ENCODE assay signal across 9 mouse cellular contexts in the genomic region with DNA sequence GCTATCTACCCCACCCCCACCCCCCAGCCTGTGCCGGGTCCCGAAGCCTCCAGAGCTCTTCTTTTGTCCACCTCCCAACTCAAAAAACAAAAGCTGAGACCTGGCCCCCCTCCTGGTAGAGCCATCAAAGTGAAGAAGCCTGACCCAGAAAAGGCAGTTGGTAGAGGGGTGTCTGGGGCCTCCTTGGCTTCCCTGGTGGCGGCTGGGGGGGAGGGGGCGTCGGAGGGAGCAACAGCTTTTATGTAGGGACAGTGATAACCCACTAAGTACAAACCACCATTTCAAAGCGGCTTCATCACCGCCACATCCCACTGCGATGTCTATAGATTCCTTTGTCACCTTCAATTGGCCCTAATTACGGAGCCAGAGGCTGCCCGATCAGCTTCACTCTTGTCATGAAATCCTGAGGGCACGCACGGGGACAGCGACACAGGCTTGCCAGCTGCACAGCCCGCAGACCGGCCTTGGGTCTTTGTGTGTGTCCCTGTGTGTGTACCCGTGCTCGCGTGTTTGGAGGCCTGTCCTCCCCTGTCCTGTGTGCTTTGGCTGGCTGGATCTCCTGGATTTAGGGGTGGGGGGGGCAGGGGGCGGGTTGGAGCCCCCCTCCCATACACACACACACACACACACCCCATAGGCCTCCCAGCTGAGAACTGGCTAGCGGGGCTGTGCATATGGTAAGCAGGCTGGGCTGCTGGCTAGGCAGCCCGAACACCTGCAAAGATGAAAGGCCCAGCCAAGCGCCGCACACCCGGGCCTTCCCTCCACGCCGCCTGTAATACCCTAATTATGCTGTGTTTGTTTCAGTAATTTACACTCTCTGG.
A peak's percentile ranks its signal among the peaks of the same experiment; 100 is the strongest.
DNase-seq lines count a peak whose midpoint lies in the region; ATAC-seq and TF ChIP-seq lines count a peak whose summit lies in the region.
"Had no signal": no experiment of that assay in that cellular context is flagged by ENCODE, and none has a peak within 500 bp of the region (broad histone marks: within the 10 kb centered on the region; RNA-seq: fewer than 3 reads in every experiment).

No protein-coding gene starts in this region.

- H3K9me3 ChIP-seq in heart, embryonic 16.5 days (replicated peaks; ENCODE audit: control insufficient read depth, low read length) = no peaks in the 10 kb centered on the region
- H3K9me3 ChIP-seq in hindbrain, embryonic 15.5 days = no peaks in the 10 kb centered on the region

- H3K27ac ChIP-seq in heart, embryonic 16.5 days (ENCODE audit: low read length) = peak overlapping the region; percentile 44; the same call in 1 of the 2 replicates
- no peak overlapping the region for H3K27ac ChIP-seq in heart, adult 2 months
- H3K27ac ChIP-seq in hindbrain, embryonic 15.5 days (replicated peaks) = peak overlapping the region; percentile 76

- no peaks in the 10 kb centered on the region for H3K36me3 ChIP-seq in heart, embryonic 16.5 days (ENCODE audit: control insufficient read depth, insufficient read depth)
- H3K36me3 ChIP-seq in heart, adult 2 months (ENCODE audit: control insufficient read depth, insufficient read depth, low read length) = no peaks in the 10 kb centered on the region
- no peaks in the 10 kb centered on the region for H3K36me3 ChIP-seq in hindbrain, embryonic 15.5 days

- no peak overlapping the region; the same call in 1 of the 2 replicates for H3K9ac ChIP-seq in heart, embryonic 16.5 days (ENCODE audit: low read length)
- no peak overlapping the region for H3K9ac ChIP-seq in heart, adult 2 months (ENCODE audit: low read depth, low read length)
- H3K9ac ChIP-seq in hindbrain, embryonic 15.5 days = no peak overlapping the region

- intact Hi-C loops in heart, adult 2 months (cut with DNase I) = no loop called here

- no peak for ATAC-seq in heart, embryonic 16.5 days (replicated peaks; ENCODE audit: extremely low read depth, insufficient read depth, low FRiP score)
- peak; percentile 61 for ATAC-seq in hindbrain, embryonic 15.5 days (ENCODE audit: low FRiP score, low read depth)
- ATAC-seq in activated CD4-positive, CD25-positive, alpha-beta regulatory T cell, adult 4 months = no peak

- peaks cover 4% of the 10 kb centered on the region for H3K79me2 ChIP-seq in heart, adult 2 months (replicated peaks; ENCODE audit: control insufficient read depth, insufficient read depth, low read length)

- H3K27me3 ChIP-seq in heart, embryonic 16.5 days (ENCODE audit: control insufficient read depth, insufficient read depth, low read length) = no peaks in the 10 kb centered on the region
- H3K27me3 ChIP-seq in heart, adult 2 months (ENCODE audit: control insufficient read depth, insufficient read depth, low read length) = no peaks in the 10 kb centered on the region
- no peaks in the 10 kb centered on the region for H3K27me3 ChIP-seq in hindbrain, embryonic 15.5 days

- peaks cover 80% of the 10 kb centered on the region for H3K4me1 ChIP-seq in heart, embryonic 16.5 days (ENCODE audit: control insufficient read depth, insufficient read depth, low read length)
- H3K4me1 ChIP-seq in heart, adult 2 months (ENCODE audit: control insufficient read depth, insufficient read depth, low read length) = peaks cover 11% of the 10 kb centered on the region
- H3K4me1 ChIP-seq in hindbrain, embryonic 15.5 days (replicated peaks) = peaks cover 97% of the 10 kb centered on the region

- no peak for TF ChIP-seq EP300 in heart, adult 2 months (IDR thresholded peaks at IDR 0.05; ENCODE audit: insufficient read depth, low read depth, low read length)

- H3K4me3 ChIP-seq in heart, embryonic 16.5 days (ENCODE audit: low read length) = no peak overlapping the region
- H3K4me3 ChIP-seq in heart, adult 2 months = no peak overlapping the region
- H3K4me3 ChIP-seq in hindbrain, embryonic 15.5 days = no peak overlapping the region
- H3K4me3 ChIP-seq: myocyte had no signal

- no peak overlapping the region; the same call in 1 of the 2 replicates for H3K4me2 ChIP-seq in heart, embryonic 16.5 days (ENCODE audit: low read depth, low read length)
- H3K4me2 ChIP-seq in hindbrain, embryonic 15.5 days = peak overlapping the region; percentile 27; the same call in 1 of the 2 replicates

- WGBS in heart, embryonic 16.5 days = 49% methylated on average over 26 of the region's 26 CpGs
- 82% methylated on average over 26 of the region's 26 CpGs for WGBS in heart, adult 2 months
- WGBS in hindbrain, embryonic 15.5 days = 10% methylated on average over 26 of the region's 26 CpGs

- TF ChIP-seq POLR2A in heart, adult 2 months (IDR thresholded peaks at IDR 0.05; ENCODE audit: insufficient read depth, low read depth, low read length) = no peak

- TF ChIP-seq CTCF in heart, adult 2 months (IDR thresholded peaks at IDR 0.05) = no peak

- no peak for DNase-seq in heart, adult 2 months
- peak; percentile 71 for DNase-seq in embryo, embryonic 11 days
- DNase-seq in retina, embryonic 14.5 days (ENCODE audit: low spot score) = peak; percentile 82
- DNase-seq in gastrocnemius, postnatal 10 days = no peak
- no peak for DNase-seq in layer of hippocampus, postnatal 25 days (ENCODE audit: extremely low spot score in 1 of 2, low spot score in 1 of 2)

Comparison
In these comparisons a context has a peak if more than half of its experiments do, and no peak if none do; other contexts are left out.
1. DNase-seq: peak in embryo, embryonic 11 days (single experiment) and retina, embryonic 14.5 days (single experiment); none in heart, adult 2 months (0 of 2), gastrocnemius, postnatal 10 days (single experiment) and layer of hippocampus, postnatal 25 days (0 of 2).